Mouse (Mus musculus) bone marrow, adult 2 months (tissue): ENCODE results near the gene Csrnp3.

ENCODE experiments used
- CTCF ChIP-seq: fragments of 200-500 bp; IDR thresholded peaks from 2 replicates; pipeline ENCODE4 v1.5.1; 2011; ENCODE audit warnings: low read length, control low read depth; ENCODE audit not compliant: control insufficient read depth, insufficient read depth
- POLR2A ChIP-seq: fragments of 200-500 bp; IDR thresholded peaks from 2 replicates; pipeline ENCODE4 v1.6.1; 2011; ENCODE audit warnings: low read depth, mild to moderate bottlenecking, control low read depth, low read length, borderline replicate concordance; ENCODE audit not compliant: control insufficient read depth

GRCm38 (mm10) chr2:65993371-65993770 is 147.8 kb downstream of the Csrnp3 start:
- TF ChIP-seq CTCF = no peak
- no peak for TF ChIP-seq POLR2A
